Mouse (Mus musculus) heart, embryonic 10.5 days (tissue): ENCODE measurements around the gene Catsperz. TPM values are rescaled to one million over a fixed set of nuclear protein-coding genes. Genes with fewer than 3 reads are reported as not detected.

ENCODE experiments used
- microRNA-seq: library from miRNA; unstranded; fragments of <30 nt; microRNA quantifications from one replicate; pipeline ENCODE4, GENCODE M21; 2017
- polyA plus RNA-seq: library from polyadenylated mRNA; unstranded; fragments of >200 nt; fragmentation: Nextera tagmentation; extraction: Ambion mirVana; gene quantifications from 2 replicates; pipeline ENCODE4 v1.2.1, GENCODE M21; 2016

The Catsperz gene
- polyA plus RNA-seq, 1 experiment from 2014 or later: 2.3 TPM

Small RNA genes lying within 50 kb of the gene (microRNA-seq; reads per million reads assigned to microRNA genes)
- gene Mir6990: 2.3 reads per million

Other genes with a start within 250 kb of the Catsperz start
- gene Rps6ka4, start 84.7 kb downstream of the Catsperz start, polyA plus RNA-seq: 10.1 and 14.7 TPM in 2 replicates
- 0.38 and 0.63 TPM in 2 replicates for gene Ccdc88b, start 67.2 kb downstream of the Catsperz start, polyA plus RNA-seq
- 89.9 and 116 TPM in 2 replicates for gene Trmt112, start 15.7 kb downstream of the Catsperz start, polyA plus RNA-seq
- 166 and 169 TPM in 2 replicates for gene Prdx5, start 15.3 kb downstream of the Catsperz start, polyA plus RNA-seq
- gene Esrra, start 3.6 kb downstream of the Catsperz start, polyA plus RNA-seq: 23.1 and 29.4 TPM in 2 replicates
- gene Kcnk4, start 9.1 kb upstream of the Catsperz start, polyA plus RNA-seq: 0.25 and 0.32 TPM in 2 replicates
- gene Bad, start 16.5 kb upstream of the Catsperz start, polyA plus RNA-seq: 61.3 and 62.0 TPM in 2 replicates
- 20.3 and 23.3 TPM in 2 replicates for gene Gpr137, start 17.1 kb upstream of the Catsperz start, polyA plus RNA-seq
- gene Ppp1r14b, start 49.6 kb upstream of the Catsperz start, polyA plus RNA-seq: 169 and 191 TPM in 2 replicates
- 26.1 and 31.9 TPM in 2 replicates for gene Plcb3, start 51.1 kb upstream of the Catsperz start, polyA plus RNA-seq
- gene Fkbp2, start 55.1 kb upstream of the Catsperz start, polyA plus RNA-seq: 110 and 131 TPM in 2 replicates
- 53.0 and 94.1 TPM in 2 replicates for gene Vegfb, start 62.3 kb upstream of the Catsperz start, polyA plus RNA-seq
- 24.6 and 29.5 TPM in 2 replicates for gene Dnajc4, start 67.2 kb upstream of the Catsperz start, polyA plus RNA-seq
- 23.9 and 25.2 TPM in 2 replicates for gene Nudt22, start 70.7 kb upstream of the Catsperz start, polyA plus RNA-seq
- 11.3 and 16.7 TPM in 2 replicates for gene Trpt1, start 70.8 kb upstream of the Catsperz start, polyA plus RNA-seq
- 10.6 and 22.7 TPM in 2 replicates for gene Fermt3, start 94.1 kb upstream of the Catsperz start, polyA plus RNA-seq
- 320 and 388 TPM in 2 replicates for gene Stip1, start 114.6 kb upstream of the Catsperz start, polyA plus RNA-seq
- 8.0 and 12.4 TPM in 2 replicates for gene Macrod1, start 131.4 kb upstream of the Catsperz start, polyA plus RNA-seq
- gene Flrt1, start 180.3 kb upstream of the Catsperz start, polyA plus RNA-seq: 0.53 and 1.0 TPM in 2 replicates